Mouse (Mus musculus) hindbrain, embryonic 16.5 days (tissue): ENCODE results near the gene Gm3642. TPM values are rescaled to one million over a fixed set of nuclear protein-coding genes. Genes with fewer than 3 reads are reported as not detected.
"Not testable (repeated sequence)": the region's sequence is repeated elsewhere in the genome, so short reads cannot be mapped to it uniquely, and the experiment has no call there.

Source experiments
- ATAC-seq: fragments of 200-750 bp; cut with Nextera tagmentation; 2 replicates; pipeline ENCODE4 v1.8.0; 2017; ENCODE audit warnings: moderate TSS enrichment, moderate library complexity
- H3K27ac ChIP-seq: fragments of 300-500 bp; sonication (generic); 2 replicates; pipeline ENCODE4 v1.5.1; 2014; ENCODE audit warnings: low read depth, mild to moderate bottlenecking, control low read depth, low read length, moderate library complexity
- H3K27me3 ChIP-seq: fragments of 300-500 bp; sonication (generic); replicated peaks from 2 replicates; pipeline ENCODE4 v1.6.1; 2014; ENCODE audit warnings: low read length; ENCODE audit not compliant: control insufficient read depth, insufficient read depth
- H3K36me3 ChIP-seq: fragments of 300-500 bp; sonication (generic); 2 replicates; pipeline ENCODE4 v1.6.1; 2014; ENCODE audit warnings: mild to moderate bottlenecking, low read length, moderate library complexity, mixed read lengths; ENCODE audit not compliant: control insufficient read depth, insufficient read depth
- H3K4me1 ChIP-seq: fragments of 300-500 bp; sonication (generic); 2 replicates; pipeline ENCODE4 v1.6.1; 2014; ENCODE audit warnings: low read depth, low read length; ENCODE audit not compliant: control insufficient read depth, insufficient read depth
- H3K4me2 ChIP-seq: fragments of 300-500 bp; sonication (generic); 2 replicates; pipeline ENCODE4 v1.6.1; 2014; ENCODE audit warnings: mild to moderate bottlenecking, low read length, control low read depth, moderate library complexity
- H3K4me3 ChIP-seq: fragments of 300-500 bp; sonication (generic); 2 replicates; pipeline ENCODE4 v1.5.1; 2014; ENCODE audit warnings: mild to moderate bottlenecking, low read length, control low read depth, moderate library complexity
- H3K9ac ChIP-seq: fragments of 300-500 bp; sonication (generic); 2 replicates; pipeline ENCODE4 v1.6.1; 2014; ENCODE audit warnings: low read depth, mild to moderate bottlenecking, control low read depth, low read length, moderate library complexity
- H3K9me3 ChIP-seq: fragments of 300-500 bp; sonication (generic); 2 replicates; pipeline ENCODE4 v1.6.1; 2014; ENCODE audit warnings: mild to moderate bottlenecking, low read length, moderate library complexity; ENCODE audit not compliant: control insufficient read depth
- WGBS: fragments of 180-500 bp; shearing (Covaris S2); extraction: QIAGEN DNeasy Blood & Tissue Kit; methylation state at CpG from one replicate; pipeline ENCODE4 v1.1.7; 2014; 5-methylcytosine and 5-hydroxymethylcytosine counted together
- polyA plus RNA-seq: library from polyadenylated mRNA; unstranded; fragments of >200 nt; fragmentation: Nextera tagmentation; extraction: Ambion mirVana; gene quantifications from 2 replicates; pipeline ENCODE4 v1.2.1, GENCODE M21; 2015

The Gm3642 gene
- not detected in 2 replicates for polyA plus RNA-seq

DNA sequence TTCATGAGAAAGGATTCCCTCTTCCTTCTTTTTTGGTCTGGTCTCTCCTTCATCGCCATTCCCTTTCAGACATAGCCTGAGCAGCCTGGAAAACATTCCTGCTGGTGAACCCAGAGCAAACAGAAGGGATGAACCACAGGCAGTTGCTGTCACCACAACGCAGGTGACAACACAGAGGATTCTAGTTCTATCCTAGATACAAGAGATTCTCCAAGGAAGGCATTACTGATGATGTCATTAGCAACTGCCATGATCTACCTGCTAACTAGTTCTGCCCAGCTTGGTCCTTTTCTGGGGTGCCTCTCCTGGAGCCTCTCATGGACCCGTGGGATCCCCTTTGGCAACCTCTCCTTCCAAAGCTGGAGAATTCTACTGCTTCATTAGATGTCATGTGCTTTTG, at the start of gene Gm3642:
Gene Gm3642, minus strand, starts transcription at position 101 of the 400 bp plus-strand sequence.
- not testable (repeated sequence) for ATAC-seq, H3K9ac ChIP-seq, H3K36me3 ChIP-seq, H3K4me3 ChIP-seq, H3K9me3 ChIP-seq, H3K27ac ChIP-seq, H3K27me3 ChIP-seq, H3K4me1 ChIP-seq, H3K4me2 ChIP-seq
- WGBS: no CpG with 5 or more reads among the region's 3 CpGs

DNA sequence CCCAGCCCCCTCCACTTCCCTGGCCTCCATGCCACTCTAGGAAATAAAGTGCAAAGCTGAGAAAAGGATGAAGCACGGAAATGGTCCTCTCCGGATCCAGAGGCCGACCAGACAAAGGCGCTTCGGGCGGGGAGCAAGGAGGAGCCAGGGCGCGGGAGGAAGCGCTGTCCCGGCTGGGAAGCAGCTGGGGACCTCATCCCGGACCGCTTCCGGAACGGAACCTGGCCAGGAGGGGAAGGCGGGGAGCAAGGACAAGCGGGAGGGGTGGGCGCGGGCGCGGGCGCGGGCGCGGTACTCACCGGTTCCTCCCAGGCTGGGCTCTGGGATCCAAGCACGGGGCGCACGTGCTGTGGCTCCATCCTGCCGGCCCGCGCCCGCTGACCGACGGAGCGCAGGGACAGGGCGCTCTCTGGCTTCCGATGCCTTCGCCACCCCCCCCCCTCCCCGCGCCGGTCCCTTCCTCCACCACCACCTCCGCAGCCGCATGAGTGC, 49.5 kb upstream of the Gm3642 start, which contains the start of gene Gm3667:
Gene Gm3667, minus strand, starts transcription at position 442 of the 492 bp plus-strand sequence.
- WGBS: 0% methylated on average over 4 of the region's 43 CpGs

GRCm38 (mm10) chr14:6888811-6889210, 48.7 kb upstream of the Gm3642 start:
- not testable (repeated sequence) for H3K27me3 ChIP-seq, H3K4me1 ChIP-seq, H3K27ac ChIP-seq, H3K9me3 ChIP-seq, H3K36me3 ChIP-seq, ATAC-seq, H3K9ac ChIP-seq
- H3K4me2 ChIP-seq: peak overlapping the region; percentile 51
- WGBS: 17% methylated on average over 4 of the region's 5 CpGs
- H3K4me3 ChIP-seq: peak overlapping the region; percentile 42

More for the DNA sequence above, 49.5 kb upstream of the Gm3642 start, which contains the start of gene Gm3667:
- not testable (repeated sequence) for H3K27ac ChIP-seq, ATAC-seq, H3K4me1 ChIP-seq, H3K36me3 ChIP-seq, H3K27me3 ChIP-seq, H3K9me3 ChIP-seq
- peak within 1 kb of the TSS; percentile 51 for H3K4me2 ChIP-seq
- H3K9ac ChIP-seq: peak within 1 kb of the TSS; percentile 61
- H3K4me3 ChIP-seq: peak within 1 kb of the TSS; percentile 42

GRCm38 (mm10) chr14:6823297-6823696, 16.8 kb downstream of the Gm3642 start:
- H3K9ac ChIP-seq, H3K27ac ChIP-seq, H3K4me1 ChIP-seq, H3K27me3 ChIP-seq, H3K4me2 ChIP-seq, H3K9me3 ChIP-seq, ATAC-seq, H3K36me3 ChIP-seq, H3K4me3 ChIP-seq: not testable (repeated sequence)
- WGBS: 86% methylated on average over 3 of the region's 3 CpGs

Other genes starting within 250 kb of the Gm3642 start
- gene Gm3629, start 249.7 kb downstream of the Gm3642 start, polyA plus RNA-seq: 1.3 and 1.5 TPM in 2 replicates
- gene Gm3460, start 217.9 kb downstream of the Gm3642 start, polyA plus RNA-seq: 0.42 and 0.68 TPM in 2 replicates
- 0.23 TPM in 1 of 2 replicates, not detected in the other for gene Gm10251, start 156.1 kb downstream of the Gm3642 start, polyA plus RNA-seq
- 0.14 TPM in 1 of 2 replicates, not detected in the other for gene Gm8050, start 120.1 kb downstream of the Gm3642 start, polyA plus RNA-seq
- gene Gm3636, start 98.0 kb downstream of the Gm3642 start, polyA plus RNA-seq: 18.0 and 18.5 TPM in 2 replicates
- gene Gm8362, start 65.9 kb downstream of the Gm3642 start, polyA plus RNA-seq: not detected in 2 replicates
- 14.0 and 14.8 TPM in 2 replicates for gene Gm3667, start 49.7 kb upstream of the Gm3642 start, polyA plus RNA-seq
- gene Gm6356, start 133.5 kb upstream of the Gm3642 start, polyA plus RNA-seq: not detected in 2 replicates
- gene Gm10406, start 187.1 kb upstream of the Gm3642 start, polyA plus RNA-seq: 4.1 and 4.5 TPM in 2 replicates
- not detected in 2 replicates for gene Gm3685, start 204.7 kb upstream of the Gm3642 start, polyA plus RNA-seq